Mouse (Mus musculus): ENCODE data around the gene Kif2c. TPM values are rescaled to one million over a fixed set of nuclear protein-coding genes. Genes with fewer than 3 reads are reported as not detected.
"Not testable (repeated sequence)": the region's sequence is repeated elsewhere in the genome, so short reads cannot be mapped to it uniquely, and the experiment has no call there.

The Kif2c gene
- total and polyA plus RNA-seq, 3 experiments: 8.6 to 62.8 (median 52.0) TPM

GRCm38 (mm10) chr4:117189856-117190543, 7.6 kb upstream of the Kif2c start:
- Histone ChIP-seq H3K4me1 (ENCODE audit: insufficient read depth, low read depth, low read length) (peaks cover 21% of the 10 kb centered on the region), H3K27me3 (ENCODE audit: insufficient read depth, low read length) (no peaks in the 10 kb centered on the region), H3K36me3 (replicated peaks) (no peaks in the 10 kb centered on the region), H3K9me3 (replicated peaks) (peaks cover 3% of the 10 kb centered on the region; the same call in 1 of the 2 replicates), H3K4me3 (ENCODE audit: low read depth, low read length) (no peak overlapping the region)
- peak; percentile 85 for ATAC-seq (ENCODE audit: extremely low read depth, insufficient number of reproducible peaks, low FRiP score, poor library complexity, severe bottlenecking)
- TF ChIP-seq GATA2 (IDR thresholded peaks at IDR 0.05; ENCODE audit: borderline replicate concordance, low read depth, low read length): no peak
- TF ChIP-seq TAL1 (conservative IDR thresholded peaks at IDR 0.05; ENCODE audit: low read depth, low read length): no peak
- TF ChIP-seq POLR2AphosphoS5 (IDR thresholded peaks at IDR 0.05; ENCODE audit: insufficient replicate concordance, low read depth, low read length): peak; percentile 100
- TF ChIP-seq GATA1 (IDR thresholded peaks at IDR 0.05; ENCODE audit: borderline replicate concordance, low read length): no peak
- peak; percentile 65 for DNase-seq (ENCODE audit: low spot score)

GRCm38 (mm10) chr4:117189382-117189855, 7.0 kb upstream of the Kif2c start:
- no peak for DNase-seq (ENCODE audit: low spot score)
- Histone ChIP-seq H3K4me3 (ENCODE audit: low read depth, low read length) (peak overlapping the region; percentile 62), H3K27me3 (ENCODE audit: insufficient read depth, low read length) (no peaks in the 10 kb centered on the region), H3K36me3 (replicated peaks) (no peaks in the 10 kb centered on the region), H3K4me1 (ENCODE audit: insufficient read depth, low read depth, low read length) (peaks cover 23% of the 10 kb centered on the region), H3K9me3 (replicated peaks) (peaks cover 3% of the 10 kb centered on the region; the same call in 1 of the 2 replicates)
- no peak for TF ChIP-seq POLR2AphosphoS5 (IDR thresholded peaks at IDR 0.05; ENCODE audit: insufficient replicate concordance, low read depth, low read length)
- TF ChIP-seq CTCF (IDR thresholded peaks at IDR 0.05; ENCODE audit: low read depth, low read length): peak; percentile 49
- TF ChIP-seq GATA2 (IDR thresholded peaks at IDR 0.05; ENCODE audit: borderline replicate concordance, low read depth, low read length): no peak
- ATAC-seq (ENCODE audit: extremely low read depth, insufficient number of reproducible peaks, low FRiP score, poor library complexity, severe bottlenecking): no peak

- no peak for TF ChIP-seq CTCF (IDR thresholded peaks at IDR 0.05; ENCODE audit: low read depth, low read length)
- no peak for TF ChIP-seq TAL1 (conservative IDR thresholded peaks at IDR 0.05; ENCODE audit: low read depth, low read length)
- TF ChIP-seq GATA1 (IDR thresholded peaks at IDR 0.05; ENCODE audit: borderline replicate concordance, low read length): no peak
- TF ChIP-seq POLR2AphosphoS5 (IDR thresholded peaks at IDR 0.05; ENCODE audit: insufficient replicate concordance, low read depth, low read length): no peak
- TF ChIP-seq GATA2 (IDR thresholded peaks at IDR 0.05; ENCODE audit: borderline replicate concordance, low read depth, low read length): no peak
- no peak for DNase-seq (ENCODE audit: low spot score)
Observed at GRCm38 (mm10) chr4:117188969-117189368, 6.5 kb upstream of the Kif2c start.

GRCm38 (mm10) chr4:117182759-117183096, 289 bp upstream of the Kif2c start:
- H3K4me3 ChIP-seq (ENCODE audit: low read depth, low read length): peak overlapping the region; percentile 80
- not testable (repeated sequence) for H3K27me3 ChIP-seq (ENCODE audit: insufficient read depth, low read length); ATAC-seq (ENCODE audit: extremely low read depth, insufficient number of reproducible peaks, low FRiP score, poor library complexity, severe bottlenecking); H3K9me3 ChIP-seq (replicated peaks)
- peaks cover 25% of the 10 kb centered on the region for H3K36me3 ChIP-seq (replicated peaks)
- peaks cover 29% of the 10 kb centered on the region for H3K4me1 ChIP-seq (ENCODE audit: insufficient read depth, low read depth, low read length)
- peak; percentile 19 for DNase-seq (ENCODE audit: low spot score)

More at GRCm38 (mm10) chr4:117188969-117189368, 6.5 kb upstream of the Kif2c start:
- Histone ChIP-seq H3K4me1 (ENCODE audit: insufficient read depth, low read depth, low read length) (peaks cover 23% of the 10 kb centered on the region), H3K36me3 (replicated peaks) (no peaks in the 10 kb centered on the region), H3K9me3 (replicated peaks) (peaks cover 3% of the 10 kb centered on the region; the same call in 1 of the 2 replicates), H3K4me3 (ENCODE audit: low read depth, low read length) (peak overlapping the region; percentile 62; the same call in 1 of the 2 replicates), H3K27me3 (ENCODE audit: insufficient read depth, low read length) (no peaks in the 10 kb centered on the region)
- no peak for ATAC-seq (ENCODE audit: extremely low read depth, insufficient number of reproducible peaks, low FRiP score, poor library complexity, severe bottlenecking)

- no peak for DNase-seq (ENCODE audit: low spot score)
- ATAC-seq (ENCODE audit: extremely low read depth, insufficient number of reproducible peaks, low FRiP score, poor library complexity, severe bottlenecking): no peak
- no peaks in the 10 kb centered on the region for H3K9me3 ChIP-seq (replicated peaks)
- no peak overlapping the region for H3K4me3 ChIP-seq (ENCODE audit: low read depth, low read length)
- no peaks in the 10 kb centered on the region; the same call in 1 of the 2 replicates for H3K4me1 ChIP-seq (ENCODE audit: insufficient read depth, low read depth, low read length)
- TF ChIP-seq CTCF (IDR thresholded peaks at IDR 0.05; ENCODE audit: low read depth, low read length): no peak
- no peak for TF ChIP-seq TAL1 (conservative IDR thresholded peaks at IDR 0.05; ENCODE audit: low read depth, low read length)
- no peak for TF ChIP-seq POLR2AphosphoS5 (IDR thresholded peaks at IDR 0.05; ENCODE audit: insufficient replicate concordance, low read depth, low read length)
- no peak for TF ChIP-seq GATA2 (IDR thresholded peaks at IDR 0.05; ENCODE audit: borderline replicate concordance, low read depth, low read length)
- TF ChIP-seq GATA1 (IDR thresholded peaks at IDR 0.05; ENCODE audit: borderline replicate concordance, low read length): no peak
- H3K36me3 ChIP-seq (replicated peaks): peaks cover 100% of the 10 kb centered on the region
- no peaks in the 10 kb centered on the region for H3K27me3 ChIP-seq (ENCODE audit: insufficient read depth, low read length)
Observed at GRCm38 (mm10) chr4:117169936-117170335, 12.5 kb downstream of the Kif2c start.

GRCm38 (mm10) chr4:117161183-117161582, 21.3 kb downstream of the Kif2c start:
- no peaks in the 10 kb centered on the region for H3K9me3 ChIP-seq (replicated peaks)
- ATAC-seq (ENCODE audit: extremely low read depth, insufficient number of reproducible peaks, low FRiP score, poor library complexity, severe bottlenecking) (no peak), DNase-seq (ENCODE audit: low spot score) (no peak)
- no peak overlapping the region for H3K4me3 ChIP-seq (ENCODE audit: low read depth, low read length)
- peaks cover 74% of the 10 kb centered on the region for H3K36me3 ChIP-seq (replicated peaks)
- TF ChIP-seq CTCF (IDR thresholded peaks at IDR 0.05; ENCODE audit: low read depth, low read length) (no peak), GATA2 (IDR thresholded peaks at IDR 0.05; ENCODE audit: borderline replicate concordance, low read depth, low read length) (no peak), GATA1 (IDR thresholded peaks at IDR 0.05; ENCODE audit: borderline replicate concordance, low read length) (no peak), POLR2AphosphoS5 (IDR thresholded peaks at IDR 0.05; ENCODE audit: insufficient replicate concordance, low read depth, low read length) (no peak), TAL1 (conservative IDR thresholded peaks at IDR 0.05; ENCODE audit: low read depth, low read length) (no peak)
- H3K27me3 ChIP-seq (ENCODE audit: insufficient read depth, low read length): no peaks in the 10 kb centered on the region
- H3K4me1 ChIP-seq (ENCODE audit: insufficient read depth, low read depth, low read length): peaks cover 4% of the 10 kb centered on the region; the same call in 1 of the 2 replicates

Measured in G1E (cell line).